Mouse (Mus musculus) neural tube, embryonic 13.5 days (tissue): ENCODE results near the gene Nelfb. TPM values are rescaled to one million over a fixed set of nuclear protein-coding genes. Genes with fewer than 3 reads are reported as not detected.
"Not testable (repeated sequence)": the region's sequence is repeated elsewhere in the genome, so short reads cannot be mapped to it uniquely, and the experiment has no call there.

Experiments
- ATAC-seq: fragments of 200-750 bp; cut with Nextera tagmentation; 2 replicates; pipeline ENCODE4 v1.8.0; 2017; ENCODE audit warnings: low read depth, mild to moderate bottlenecking, moderate TSS enrichment, moderate library complexity
- H3K27ac ChIP-seq: fragments of 300-500 bp; sonication (generic); replicated peaks from 2 replicates; pipeline ENCODE4 v1.5.1; 2015; ENCODE audit warnings: moderate library complexity, mild to moderate bottlenecking, inconsistent platforms
- H3K27me3 ChIP-seq: fragments of 300-500 bp; sonication (generic); 2 replicates; pipeline ENCODE4 v1.6.1; 2015; ENCODE audit warnings: mild to moderate bottlenecking, inconsistent platforms
- H3K36me3 ChIP-seq: fragments of 300-500 bp; sonication (generic); 2 replicates; pipeline ENCODE4 v1.6.1; 2015; ENCODE audit warnings: mild to moderate bottlenecking, inconsistent platforms
- H3K4me1 ChIP-seq: fragments of 300-500 bp; sonication (generic); replicated peaks from 2 replicates; pipeline ENCODE4 v1.6.1; 2015; ENCODE audit warnings: inconsistent platforms
- H3K4me2 ChIP-seq: fragments of 300-500 bp; sonication (generic); 2 replicates; pipeline ENCODE4 v1.6.1; 2015; ENCODE audit warnings: inconsistent platforms, mild to moderate bottlenecking, moderate library complexity
- H3K4me3 ChIP-seq: fragments of 300-500 bp; sonication (generic); 2 replicates; pipeline ENCODE4 v1.5.1; 2015; ENCODE audit warnings: mild to moderate bottlenecking, inconsistent platforms
- H3K9ac ChIP-seq: fragments of 300-500 bp; sonication (generic); 2 replicates; pipeline ENCODE4 v1.6.1; 2015; ENCODE audit warnings: moderate library complexity, mild to moderate bottlenecking, inconsistent platforms
- H3K9me3 ChIP-seq: fragments of 300-500 bp; sonication (generic); 2 replicates; pipeline ENCODE4 v1.6.1; 2016; ENCODE audit warnings: inconsistent platforms
- WGBS: fragments of 180-500 bp; shearing (Covaris S2); methylation state at CpG from one replicate; pipeline ENCODE4 v1.1.7; 2015; 5-methylcytosine and 5-hydroxymethylcytosine counted together
- polyA plus RNA-seq: library from polyadenylated mRNA; unstranded; fragments of >200 nt; fragmentation: Nextera tagmentation; extraction: Ambion mirVana; gene quantifications from 2 replicates; pipeline ENCODE4 v1.2.1, GENCODE M21; 2015

The Nelfb gene
- 95.1 and 99.9 TPM in 2 replicates for polyA plus RNA-seq

DNA sequence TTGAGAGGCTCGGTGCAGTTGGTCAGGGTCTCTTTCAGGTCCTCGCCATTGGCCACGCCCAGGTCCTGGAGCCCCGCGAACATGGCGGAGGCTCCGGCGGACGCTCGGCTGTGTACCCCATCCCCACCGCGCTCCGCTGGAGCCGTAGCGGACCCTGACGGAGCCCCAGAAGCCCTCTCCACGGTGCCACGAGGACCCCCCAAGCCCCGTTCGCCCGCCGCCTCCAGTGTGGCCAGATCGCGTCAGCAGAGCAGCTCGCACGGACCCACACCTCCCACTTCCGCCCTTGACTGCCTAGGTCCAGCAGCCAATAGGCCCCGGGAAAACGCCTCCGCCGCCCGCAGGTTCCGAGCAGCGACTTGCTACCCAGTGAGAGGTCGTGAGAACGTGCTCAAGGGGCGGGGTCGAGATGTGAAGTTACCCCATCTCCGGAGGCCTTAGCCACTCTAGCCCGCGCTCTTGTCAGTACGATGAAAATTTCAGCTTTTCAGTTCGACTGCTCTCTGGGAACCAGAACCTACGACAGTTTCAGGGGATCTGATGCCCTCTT lies at the start of gene Nelfb:
TSS of gene Nelfb (minus strand) at position 369 of the 550 bp plus-strand sequence.
- H3K4me3 ChIP-seq, result peak within 1 kb of the TSS; percentile 90
- H3K9me3 ChIP-seq, result no peaks in the 10 kb centered on the region
- peak within 1 kb of the TSS; percentile 95 for H3K4me2 ChIP-seq
- under 1% methylated on average over 44 of the region's 44 CpGs for WGBS
- peak within 1 kb of the TSS; percentile 92 for H3K27ac ChIP-seq
- peaks cover 17% of the 10 kb centered on the region; the same call in 1 of the 2 replicates for H3K27me3 ChIP-seq
- H3K4me1 ChIP-seq, result peaks cover 38% of the 10 kb centered on the region
- peak within 1 kb of the TSS; percentile 93 for H3K9ac ChIP-seq
- ATAC-seq, result peak; percentile 94
- H3K36me3 ChIP-seq, result peaks cover 30% of the 10 kb centered on the region

DNA sequence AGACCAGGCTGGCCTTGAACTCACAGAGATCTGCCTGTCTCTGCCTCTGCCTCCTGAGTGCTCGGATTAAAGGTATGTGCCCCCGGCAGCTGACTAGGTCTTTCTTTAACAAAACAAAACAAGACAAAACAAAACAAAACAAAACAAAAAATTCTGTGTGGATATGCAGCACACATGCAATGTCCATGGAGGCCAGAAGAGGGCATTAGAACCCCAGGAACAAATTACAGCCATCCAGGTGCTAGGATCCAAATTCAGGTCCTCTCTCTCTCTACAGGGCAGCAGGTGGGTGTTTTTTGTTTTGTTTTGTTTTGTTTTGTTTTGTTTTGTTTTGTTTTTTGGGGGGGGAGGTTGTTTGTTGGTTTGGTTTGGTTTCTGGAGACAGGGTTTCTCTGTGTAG lies 47.6 kb upstream of the Nelfb start:
- 54% methylated on average over 2 of the region's 2 CpGs for WGBS
- peaks cover 5% of the 10 kb centered on the region for H3K27me3 ChIP-seq
- peaks cover 38% of the 10 kb centered on the region for H3K4me1 ChIP-seq
- H3K9ac ChIP-seq, result no peak overlapping the region
- H3K27ac ChIP-seq, result no peak overlapping the region
- H3K36me3 ChIP-seq, result no peaks in the 10 kb centered on the region
- no peak overlapping the region for H3K4me2 ChIP-seq
- no peak for ATAC-seq
- no peaks in the 10 kb centered on the region for H3K9me3 ChIP-seq
- no peak overlapping the region for H3K4me3 ChIP-seq

DNA sequence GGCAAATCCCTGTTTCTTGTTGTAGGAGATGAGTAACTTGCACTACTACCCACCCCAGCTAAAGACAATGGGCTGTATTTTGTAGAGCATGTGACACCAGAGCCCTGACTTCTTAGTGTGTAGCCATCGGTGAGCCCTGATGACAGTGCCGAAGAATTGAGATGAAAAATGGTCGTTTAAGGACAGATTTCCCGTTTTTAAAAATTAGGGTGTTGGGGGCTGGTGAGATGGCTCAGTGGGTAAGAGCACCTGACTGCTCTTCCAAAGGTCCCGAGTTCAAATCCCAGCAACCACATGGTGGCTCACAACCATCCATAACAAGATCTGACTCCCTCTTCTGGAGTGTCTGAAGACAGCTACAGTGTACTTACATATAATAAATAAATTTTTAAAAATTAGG lies 46.0 kb upstream of the Nelfb start:
- Histone ChIP-seq H3K36me3 (peaks cover 12% of the 10 kb centered on the region; the same call in 1 of the 2 replicates), H3K4me1 (peaks cover 29% of the 10 kb centered on the region)
- not testable (repeated sequence) for H3K9me3 ChIP-seq, H3K9ac ChIP-seq, H3K27me3 ChIP-seq, H3K4me3 ChIP-seq, H3K4me2 ChIP-seq, H3K27ac ChIP-seq, ATAC-seq
- WGBS, result 91% methylated on average over 5 of the region's 5 CpGs

DNA sequence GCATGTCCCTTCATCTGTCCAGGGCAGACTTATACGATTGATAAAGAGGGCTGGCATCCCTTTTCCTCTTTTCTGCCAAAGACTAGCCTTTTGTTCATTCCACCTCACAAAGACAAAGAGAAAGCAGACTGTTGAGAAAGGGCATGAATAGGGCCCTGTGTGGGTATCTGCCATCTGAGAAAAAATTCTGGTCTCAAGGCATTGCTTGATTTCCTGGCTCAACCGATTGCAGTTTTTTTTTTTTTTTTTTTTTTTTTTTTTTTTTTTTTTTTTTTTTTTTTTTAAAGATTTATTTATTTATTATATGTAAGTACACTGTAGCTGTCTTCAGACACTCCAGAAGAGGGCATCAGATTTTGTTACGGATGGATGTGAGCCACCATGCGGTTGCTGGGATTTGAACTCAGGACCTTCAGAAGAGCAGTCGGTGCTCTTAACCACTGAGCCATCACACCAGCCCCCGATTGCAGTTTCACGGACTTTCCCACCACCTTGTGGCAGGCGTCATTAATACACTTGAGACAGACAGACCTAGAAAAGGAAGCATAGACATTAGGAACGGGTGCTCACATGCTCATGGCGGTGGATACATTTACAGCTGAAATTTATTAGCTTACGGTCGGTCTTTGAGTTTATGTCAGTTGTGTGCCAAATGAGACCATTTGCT lies 45.3 kb upstream of the Nelfb start:
- Histone ChIP-seq H3K4me3 (peak overlapping the region; percentile 79), H3K4me1 (peaks cover 25% of the 10 kb centered on the region), H3K36me3 (peaks cover 18% of the 10 kb centered on the region), H3K9ac (peak overlapping the region; percentile 88), H3K4me2 (peak overlapping the region; percentile 100)
- WGBS, result 59% methylated on average over 12 of the region's 12 CpGs
- ATAC-seq, H3K27ac ChIP-seq, H3K27me3 ChIP-seq, H3K9me3 ChIP-seq: not testable (repeated sequence)

DNA sequence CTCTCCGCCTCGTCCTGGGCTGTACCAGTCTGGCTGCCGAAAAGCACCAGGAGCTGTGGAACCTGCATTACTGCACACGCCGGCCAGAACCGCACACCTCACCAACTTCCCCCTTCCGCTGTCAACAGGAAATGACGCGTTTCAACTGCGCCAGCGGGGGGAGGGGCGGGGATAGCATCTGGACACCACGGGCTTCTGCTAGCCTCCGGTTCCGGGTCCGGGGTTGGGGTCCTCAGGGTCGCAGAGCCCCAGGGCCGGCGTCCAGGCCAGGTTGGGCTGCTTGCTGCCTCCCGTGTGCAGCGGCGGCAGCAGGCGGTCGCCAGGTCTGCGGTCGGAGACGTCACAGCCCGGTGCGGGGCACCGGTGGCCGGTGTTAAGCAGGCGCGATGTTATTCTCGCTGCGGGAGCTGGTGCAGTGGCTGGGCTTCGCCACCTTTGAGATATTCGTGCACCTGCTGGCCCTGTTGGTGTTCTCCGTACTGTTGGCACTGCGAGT lies 44.0 kb upstream of the Nelfb start, which contains the start of gene Tmem203:
TSS of gene Tmem203 (plus strand) at position 156 of the 496 bp plus-strand sequence.
- Histone ChIP-seq H3K4me3 (peak within 1 kb of the TSS; percentile 79), H3K36me3 (peaks cover 31% of the 10 kb centered on the region), H3K27ac (peak within 1 kb of the TSS; percentile 81), H3K9ac (peak within 1 kb of the TSS; percentile 88), H3K4me2 (peak within 1 kb of the TSS; percentile 100), H3K27me3 (no peaks in the 10 kb centered on the region), H3K4me1 (peaks cover 25% of the 10 kb centered on the region), H3K9me3 (no peaks in the 10 kb centered on the region)
- peak; percentile 87 for ATAC-seq
- WGBS, result under 1% methylated on average over 39 of the region's 39 CpGs

DNA sequence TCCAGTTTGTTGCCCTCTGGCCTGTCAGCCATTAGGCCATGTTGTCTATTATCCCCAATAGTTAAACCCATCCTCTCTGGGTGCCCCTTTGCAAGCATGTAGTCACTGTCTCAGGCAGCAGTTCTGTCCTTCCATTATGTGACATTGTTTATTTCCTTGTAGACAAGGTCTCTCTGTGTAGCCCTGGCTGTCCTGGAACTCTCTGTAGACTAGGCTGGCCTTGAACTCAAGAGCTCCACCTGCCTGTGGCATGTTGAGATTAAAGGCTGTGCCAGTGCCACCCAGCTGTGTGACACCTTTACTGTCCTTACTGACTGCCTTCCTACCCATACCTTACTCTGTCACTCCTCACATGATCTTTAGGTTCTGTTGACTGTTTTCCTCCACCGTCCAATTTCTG lies 41.0 kb upstream of the Nelfb start:
- H3K4me1 ChIP-seq, result peaks cover 25% of the 10 kb centered on the region
- 85% methylated on average over 1 of the region's 1 CpGs for WGBS
- ATAC-seq, result no peak
- no peak overlapping the region for H3K27ac ChIP-seq
- H3K9me3 ChIP-seq, result no peaks in the 10 kb centered on the region
- no peak overlapping the region for H3K4me3 ChIP-seq
- H3K4me2 ChIP-seq, result no peak overlapping the region
- peaks cover 59% of the 10 kb centered on the region for H3K36me3 ChIP-seq
- no peak overlapping the region for H3K9ac ChIP-seq
- no peaks in the 10 kb centered on the region for H3K27me3 ChIP-seq

DNA sequence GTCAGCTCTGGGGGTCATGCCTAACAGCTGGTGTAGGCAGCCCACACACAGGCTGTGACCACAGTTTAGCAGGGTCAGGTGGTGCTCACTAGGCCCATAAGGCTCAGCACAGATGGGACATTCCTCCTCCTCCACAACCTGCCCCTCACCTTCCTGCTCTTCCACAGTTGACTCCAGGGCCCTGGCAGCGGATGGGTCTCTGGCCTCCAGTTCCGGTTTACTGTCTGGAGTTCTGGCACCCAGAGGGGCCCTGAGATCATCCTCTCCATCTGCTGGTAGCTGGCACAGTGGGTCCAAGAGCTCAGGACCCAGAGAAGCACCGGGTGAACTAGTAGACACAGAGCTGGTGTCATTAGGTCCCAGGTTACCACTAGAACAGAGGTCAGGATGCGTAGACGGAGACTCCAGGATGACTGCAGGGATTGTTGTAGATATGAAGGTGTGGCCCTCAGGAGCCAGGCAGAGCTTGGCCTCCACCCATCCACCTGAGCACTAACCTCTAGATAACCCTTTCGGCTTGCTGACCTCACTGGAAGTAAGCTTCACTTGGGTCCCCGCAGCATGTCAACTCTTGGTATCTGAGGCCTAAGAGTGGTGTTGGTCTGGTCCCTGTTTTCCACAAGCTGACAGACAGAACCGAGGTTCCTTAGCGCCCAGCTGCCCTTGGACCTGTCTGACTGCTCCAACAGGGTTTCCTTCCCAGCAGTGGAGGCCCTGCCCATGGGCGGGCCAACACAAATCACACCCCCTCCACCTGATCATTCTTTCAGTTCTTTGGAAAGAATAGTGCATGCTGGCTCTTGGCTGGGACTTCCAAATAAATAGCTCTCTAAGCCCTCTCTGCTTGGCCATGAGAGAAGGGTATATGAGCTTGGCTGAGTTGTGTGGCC lies 35.1 kb upstream of the Nelfb start, which contains the start of gene AL732309.1:
TSS of gene AL732309.1 (minus strand) at position 681 of the 890 bp plus-strand sequence.
- 92% methylated on average over 10 of the region's 10 CpGs for WGBS
- H3K4me3 ChIP-seq, result no peak within 1 kb of the TSS
- peaks cover 7% of the 10 kb centered on the region; the same call in 1 of the 2 replicates for H3K27me3 ChIP-seq
- no peak within 1 kb of the TSS for H3K4me2 ChIP-seq
- no peak within 1 kb of the TSS for H3K9ac ChIP-seq
- no peaks in the 10 kb centered on the region for H3K9me3 ChIP-seq
- peaks cover 72% of the 10 kb centered on the region for H3K36me3 ChIP-seq
- no peak for ATAC-seq
- no peak within 1 kb of the TSS for H3K27ac ChIP-seq
- peaks cover 21% of the 10 kb centered on the region for H3K4me1 ChIP-seq

DNA sequence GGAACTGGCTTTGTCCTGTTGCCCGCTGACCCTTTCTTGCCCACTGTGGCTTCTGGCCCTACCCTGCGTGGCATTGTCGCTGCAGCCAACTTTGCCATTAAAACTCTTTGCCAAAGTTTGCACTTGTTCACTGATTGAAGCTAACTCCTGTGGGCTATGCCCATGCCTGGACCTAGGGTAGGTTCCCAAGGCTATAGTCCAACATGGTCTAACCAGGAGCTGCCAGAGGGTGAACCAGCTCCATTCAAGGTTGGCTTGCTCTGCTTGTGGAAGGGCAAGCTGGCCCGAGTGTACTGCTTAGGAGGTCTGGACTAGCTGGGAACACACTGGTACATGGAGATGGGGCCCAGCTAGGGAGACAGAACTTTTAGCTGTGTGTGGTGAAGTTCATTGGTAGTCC lies 32.9 kb upstream of the Nelfb start:
- 90% methylated on average over 4 of the region's 4 CpGs for WGBS
- no peak overlapping the region for H3K4me2 ChIP-seq

DNA sequence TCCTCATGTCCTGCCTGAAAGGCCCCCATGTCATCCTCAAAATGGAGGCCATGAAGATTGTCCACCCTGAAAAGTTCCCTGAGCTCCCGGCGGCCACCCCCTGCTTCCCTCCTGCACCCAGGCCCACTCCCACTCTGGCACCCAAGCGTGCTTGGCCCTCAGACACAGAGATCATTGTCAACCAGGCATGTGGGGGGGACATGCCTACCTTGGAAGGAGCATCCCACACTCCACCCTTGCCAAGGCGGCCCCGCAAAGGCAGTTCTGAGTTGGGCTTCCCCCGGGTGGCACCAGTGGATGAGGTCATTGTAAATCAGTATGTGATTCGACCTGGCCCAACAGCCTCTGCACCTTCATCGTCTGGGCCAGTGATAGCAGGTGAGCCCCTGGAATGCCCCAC lies 32.1 kb upstream of the Nelfb start:
- Histone ChIP-seq H3K36me3 (peaks cover 41% of the 10 kb centered on the region), H3K9ac (peak overlapping the region; percentile 87), H3K4me3 (peak overlapping the region; percentile 67), H3K4me2 (peak overlapping the region; percentile 85), H3K9me3 (no peaks in the 10 kb centered on the region), H3K4me1 (peaks cover 33% of the 10 kb centered on the region), H3K27me3 (peaks cover 11% of the 10 kb centered on the region; the same call in 1 of the 2 replicates), H3K27ac (no peak overlapping the region)
- no peak for ATAC-seq
- WGBS, result 77% methylated on average over 8 of the region's 8 CpGs

More for the DNA sequence above, 32.9 kb upstream of the Nelfb start:
- Histone ChIP-seq H3K36me3 (peaks cover 49% of the 10 kb centered on the region), H3K4me1 (peaks cover 33% of the 10 kb centered on the region), H3K4me3 (no peak overlapping the region), H3K27me3 (peaks cover 11% of the 10 kb centered on the region; the same call in 1 of the 2 replicates), H3K27ac (no peak overlapping the region), H3K9me3 (no peaks in the 10 kb centered on the region), H3K9ac (no peak overlapping the region)
- no peak for ATAC-seq

DNA sequence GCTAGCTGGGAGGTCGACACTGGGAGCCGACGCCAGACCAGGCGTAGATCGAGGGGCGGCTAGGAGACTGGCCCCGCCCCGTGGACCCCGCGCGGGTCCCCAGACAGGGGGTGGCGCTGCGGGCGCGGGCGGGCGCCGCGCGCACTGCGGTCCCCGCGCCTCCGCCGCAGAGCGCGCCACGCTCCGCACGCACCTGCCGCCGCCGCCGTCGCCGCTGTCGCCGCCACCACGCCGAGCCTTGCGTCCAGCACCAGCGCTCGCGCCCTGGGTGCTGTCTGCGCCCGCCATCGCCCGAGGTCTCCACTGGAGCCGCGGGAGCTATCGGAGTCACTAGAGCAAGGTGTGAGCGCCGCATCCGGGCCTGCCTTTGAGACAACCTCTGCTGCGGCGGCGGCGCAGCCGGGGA lies 30.8 kb upstream of the Nelfb start, which contains the start of the genes Rnf208 and Cysrt1:
TSS of gene Rnf208 (plus strand) at position 155 of the 406 bp plus-strand sequence.
TSS of gene Cysrt1 (minus strand) at position 352 of the 406 bp plus-strand sequence.
- Histone ChIP-seq H3K36me3 (peaks cover 30% of the 10 kb centered on the region), H3K4me2 (peak within 1 kb of the TSS; percentile 85), H3K27ac (peak within 1 kb of the TSS; percentile 69), H3K4me3 (peak within 1 kb of the TSS; percentile 67), H3K27me3 (peaks cover 11% of the 10 kb centered on the region), H3K9ac (peak within 1 kb of the TSS; percentile 87), H3K9me3 (no peaks in the 10 kb centered on the region), H3K4me1 (peaks cover 33% of the 10 kb centered on the region)
- WGBS, result 0% methylated on average over 55 of the region's 59 CpGs
- ATAC-seq, result peak; percentile 47

DNA sequence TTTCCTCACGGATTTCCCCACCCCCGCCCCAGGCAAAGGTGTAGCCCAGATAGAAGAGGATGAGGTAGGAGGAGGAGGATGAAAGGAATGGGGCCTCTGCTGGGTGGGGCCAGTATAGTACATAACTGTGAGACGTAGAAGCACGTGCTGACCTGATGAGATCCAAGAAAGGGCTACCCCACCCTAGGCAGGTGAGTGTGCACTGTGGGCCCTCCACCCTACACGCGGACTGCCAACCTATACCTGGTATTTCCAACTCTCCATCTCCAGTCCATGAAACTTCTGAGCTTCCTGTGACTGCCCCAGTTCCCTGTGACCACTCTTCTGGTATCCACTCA lies 30.1 kb upstream of the Nelfb start:
- WGBS, result 22% methylated on average over 6 of the region's 6 CpGs
- Histone ChIP-seq H3K9ac (peak overlapping the region; percentile 87), H3K27me3 (peaks cover 11% of the 10 kb centered on the region)

More for the DNA sequence above, 30.1 kb upstream of the Nelfb start:
- ATAC-seq, result peak; percentile 45
- Histone ChIP-seq H3K9me3 (no peaks in the 10 kb centered on the region), H3K4me2 (peak overlapping the region; percentile 85), H3K4me3 (peak overlapping the region; percentile 67), H3K36me3 (peaks cover 23% of the 10 kb centered on the region), H3K27ac (peak overlapping the region; percentile 69), H3K4me1 (peaks cover 33% of the 10 kb centered on the region)
